Mouse (Mus musculus) layer of hippocampus, postnatal 36 days (tissue): ENCODE measurements at regions not wholly inside any gene's neighbourhood (a gene's known extent, or its start where the extent isn't known, plus 50 kb on each side); places are given as distances from the start of the nearest gene placed in this dataset.

ENCODE experiments used
- DNase-seq, 2 experiments: peaks; one replicate each; pipeline ENCODE4 v3.0.0; 2022

- DNase-seq: no peak
Observed at GRCm38 (mm10) chr3:114279653-114280052, 249.3 kb downstream of the Col11a1 start.

DNA sequence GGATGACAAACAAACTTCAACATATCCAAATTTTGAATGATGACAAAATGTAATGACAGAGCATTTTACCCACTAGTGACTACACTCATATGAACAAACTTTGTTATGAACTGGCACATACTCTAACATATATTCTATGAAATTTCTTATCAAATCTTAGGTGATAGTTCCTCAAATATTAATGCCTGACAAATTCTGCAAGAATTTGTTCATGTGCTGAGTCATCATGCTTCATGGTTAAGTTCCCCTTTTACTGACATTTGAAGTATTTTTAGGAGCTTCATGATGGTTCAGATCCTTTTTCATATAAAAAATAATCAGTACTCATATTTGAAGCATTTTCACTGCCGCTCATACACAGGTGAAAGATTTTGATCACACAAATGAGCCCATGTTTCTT is 289.1 kb downstream of the Col11a1 start:
- DNase-seq: no peak

DNA sequence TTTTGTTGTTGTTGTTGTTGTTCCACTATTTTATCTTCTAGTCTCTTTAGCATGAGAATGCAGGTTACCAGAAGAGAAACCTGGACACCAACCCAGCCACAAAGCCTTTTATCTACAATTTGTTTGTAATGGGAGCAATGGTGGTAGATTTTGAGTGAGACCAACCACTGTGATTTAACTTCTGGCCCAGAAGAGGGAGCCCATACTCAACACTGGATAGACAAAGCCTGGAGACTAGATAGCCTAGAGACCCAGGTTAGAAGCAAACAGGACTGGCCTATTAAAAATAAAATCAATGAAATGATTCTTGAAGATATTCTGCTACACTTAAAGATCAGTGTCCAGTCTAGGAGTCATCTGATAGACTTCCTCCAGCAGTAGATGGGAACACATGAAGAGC is 304.0 kb downstream of the Col11a1 start:
- no peak for DNase-seq

DNA sequence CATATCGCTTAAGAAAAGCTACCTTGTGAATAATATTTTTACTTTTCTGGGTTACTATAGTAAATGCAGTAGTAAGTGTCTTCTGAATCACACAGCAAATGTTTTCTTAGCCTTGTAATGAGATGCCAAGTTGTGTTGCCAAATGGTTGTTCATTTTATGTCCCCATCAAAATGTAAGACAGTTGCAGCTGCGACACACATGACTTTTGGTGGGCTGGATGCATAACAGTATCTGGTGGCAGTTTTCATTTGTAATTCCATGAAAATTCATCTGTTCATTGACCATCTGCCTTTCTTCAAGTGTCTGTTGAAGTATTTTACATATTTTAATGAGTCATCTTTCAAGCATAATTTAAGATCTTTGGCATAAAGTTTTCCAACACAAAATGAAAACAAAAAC is 313.4 kb downstream of the Col11a1 start:
- DNase-seq: peak; percentile 1 to 4

DNA sequence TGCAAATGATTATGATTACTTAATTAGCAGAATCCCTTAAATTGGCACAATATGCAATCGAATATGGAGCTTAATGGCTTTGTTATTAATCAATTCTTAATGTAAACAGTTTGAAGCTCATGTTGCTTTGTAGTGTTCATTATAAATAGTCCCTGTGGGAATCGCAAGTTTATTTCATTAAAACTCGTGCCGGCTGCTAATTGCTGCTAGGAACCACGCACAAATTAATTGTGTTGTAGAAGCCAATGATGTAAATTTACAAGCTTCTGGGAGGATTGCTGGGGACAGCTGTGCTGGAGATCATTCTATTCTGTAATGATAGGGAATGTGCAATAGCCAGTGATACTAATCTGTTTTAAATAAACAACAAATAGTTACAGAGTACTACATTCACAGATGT is 349.7 kb downstream of the Col11a1 start:
- no peak for DNase-seq

- DNase-seq: no peak
Observed at GRCm38 (mm10) chr3:114403467-114403866, 373.1 kb downstream of the Col11a1 start.
